Mouse (Mus musculus): ENCODE data around the gene Ptpn12. TPM values are rescaled to one million over a fixed set of nuclear protein-coding genes. Genes with fewer than 3 reads are reported as not detected.
A peak's percentile ranks its signal among the peaks of the same experiment; 100 is the strongest.

The Ptpn12 gene
- polyA plus RNA-seq, 1 experiment from 2014 or later: 17.2 TPM

- Histone ChIP-seq H3K27ac (replicated peaks) (no peak overlapping the region), H3K4me1 (peaks cover 11% of the 10 kb centered on the region; the same call in 1 of the 2 replicates), H3K27me3 (replicated peaks) (no peaks in the 10 kb centered on the region), H3K4me2 (no peak overlapping the region), H3K9ac (no peak overlapping the region), H3K36me3 (no peaks in the 10 kb centered on the region), H3K4me3 (no peak overlapping the region), H3K9me3 (no peaks in the 10 kb centered on the region)
- WGBS: 53% methylated on average over 9 of the region's 9 CpGs
- no peak for ATAC-seq (ENCODE audit: extremely low read depth, insufficient number of reproducible peaks, low FRiP score, low TSS enrichment)
These were observed 86.7 kb downstream of the Ptpn12 start for GRCm38 (mm10) chr5:20968963-20969362.

GRCm38 (mm10) chr5:20968493-20968892, 87.2 kb downstream of the Ptpn12 start:
- H3K4me2 ChIP-seq: no peak overlapping the region
- ATAC-seq (ENCODE audit: extremely low read depth, insufficient number of reproducible peaks, low FRiP score, low TSS enrichment): no peak

GRCm38 (mm10) chr5:20967942-20968341, 87.8 kb downstream of the Ptpn12 start:
- H3K36me3 ChIP-seq: no peaks in the 10 kb centered on the region
- WGBS: 24% methylated on average over 4 of the region's 4 CpGs
- peaks cover 11% of the 10 kb centered on the region; the same call in 1 of the 2 replicates for H3K4me1 ChIP-seq
- no peak overlapping the region for H3K9ac ChIP-seq
- H3K9me3 ChIP-seq: no peaks in the 10 kb centered on the region
- no peaks in the 10 kb centered on the region for H3K27me3 ChIP-seq (replicated peaks)
- peak overlapping the region; percentile 29; the same call in 1 of the 2 replicates for H3K4me2 ChIP-seq
- peak; percentile 70; the same call in 1 of the 2 replicates for ATAC-seq (ENCODE audit: extremely low read depth, insufficient number of reproducible peaks, low FRiP score, low TSS enrichment)
- no peak overlapping the region for H3K4me3 ChIP-seq
- peak overlapping the region; percentile 70 for H3K27ac ChIP-seq (replicated peaks)

More at GRCm38 (mm10) chr5:20968493-20968892, 87.2 kb downstream of the Ptpn12 start:
- Histone ChIP-seq H3K9ac (no peak overlapping the region), H3K4me1 (peaks cover 11% of the 10 kb centered on the region; the same call in 1 of the 2 replicates), H3K4me3 (no peak overlapping the region), H3K9me3 (no peaks in the 10 kb centered on the region), H3K36me3 (no peaks in the 10 kb centered on the region), H3K27me3 (replicated peaks) (no peaks in the 10 kb centered on the region), H3K27ac (replicated peaks) (peak overlapping the region; percentile 70; the same call in 1 of the 2 replicates)
- WGBS: 59% methylated on average over 9 of the region's 9 CpGs

GRCm38 (mm10) chr5:20964446-20964845, 91.3 kb downstream of the Ptpn12 start:
- no peak overlapping the region for H3K4me2 ChIP-seq
- no peak for ATAC-seq (ENCODE audit: extremely low read depth, insufficient number of reproducible peaks, low FRiP score, low TSS enrichment)
- H3K36me3 ChIP-seq: 0 out of 2 replicates have a peak, but pooled peaks cover 3% of the 10 kb centered on the region
- peaks cover 14% of the 10 kb centered on the region; the same call in 1 of the 2 replicates for H3K4me1 ChIP-seq
- H3K4me3 ChIP-seq: no peak overlapping the region
- no peak overlapping the region for H3K27ac ChIP-seq (replicated peaks)
- H3K9me3 ChIP-seq: no peaks in the 10 kb centered on the region
- no peaks in the 10 kb centered on the region for H3K27me3 ChIP-seq (replicated peaks)
- 82% methylated on average over 6 of the region's 6 CpGs for WGBS
- H3K9ac ChIP-seq: no peak overlapping the region

GRCm38 (mm10) chr5:20963295-20963694, 92.4 kb downstream of the Ptpn12 start:
- 0 out of 2 replicates have a peak, but pooled peaks cover 3% of the 10 kb centered on the region for H3K36me3 ChIP-seq
- no peak for ATAC-seq (ENCODE audit: extremely low read depth, insufficient number of reproducible peaks, low FRiP score, low TSS enrichment)
- H3K27me3 ChIP-seq (replicated peaks): no peaks in the 10 kb centered on the region
- H3K9ac ChIP-seq: no peak overlapping the region
- H3K4me2 ChIP-seq: no peak overlapping the region
- no peak overlapping the region for H3K4me3 ChIP-seq
- H3K27ac ChIP-seq (replicated peaks): no peak overlapping the region
- no peaks in the 10 kb centered on the region for H3K9me3 ChIP-seq
- peaks cover 11% of the 10 kb centered on the region; the same call in 1 of the 2 replicates for H3K4me1 ChIP-seq
- WGBS: 89% methylated on average over 9 of the region's 9 CpGs

DNA sequence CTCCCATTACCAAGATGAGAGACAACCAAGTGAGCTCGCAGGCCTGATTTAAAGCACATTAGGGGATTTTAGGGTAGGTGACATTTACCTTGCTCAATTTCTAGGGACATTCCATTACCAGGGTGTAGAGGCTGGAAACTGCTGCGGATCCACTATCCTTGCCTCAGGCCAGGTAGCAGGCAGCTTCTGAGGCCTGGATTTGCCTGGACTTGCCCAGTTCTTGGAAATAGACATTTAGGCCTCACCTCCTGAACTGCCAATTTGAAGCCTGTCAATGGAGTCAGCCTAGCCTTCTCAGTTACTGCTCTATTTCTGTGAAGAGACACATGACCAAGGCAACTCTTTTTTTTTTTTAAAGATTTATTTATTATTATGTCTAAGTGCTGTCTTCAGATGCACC, 94.8 kb downstream of the Ptpn12 start:
- Histone ChIP-seq H3K36me3 (peaks cover 20% of the 10 kb centered on the region), H3K27me3 (replicated peaks) (no peaks in the 10 kb centered on the region), H3K4me1 (0 out of 2 replicates have a peak, but pooled peaks cover 4% of the 10 kb centered on the region), H3K9me3 (peaks cover 10% of the 10 kb centered on the region), H3K4me2 (no peak overlapping the region), H3K9ac (no peak overlapping the region), H3K4me3 (no peak overlapping the region), H3K27ac (replicated peaks) (no peak overlapping the region)
- no peak for ATAC-seq (ENCODE audit: extremely low read depth, insufficient number of reproducible peaks, low FRiP score, low TSS enrichment)
- WGBS: 88% methylated on average over 2 of the region's 2 CpGs

DNA sequence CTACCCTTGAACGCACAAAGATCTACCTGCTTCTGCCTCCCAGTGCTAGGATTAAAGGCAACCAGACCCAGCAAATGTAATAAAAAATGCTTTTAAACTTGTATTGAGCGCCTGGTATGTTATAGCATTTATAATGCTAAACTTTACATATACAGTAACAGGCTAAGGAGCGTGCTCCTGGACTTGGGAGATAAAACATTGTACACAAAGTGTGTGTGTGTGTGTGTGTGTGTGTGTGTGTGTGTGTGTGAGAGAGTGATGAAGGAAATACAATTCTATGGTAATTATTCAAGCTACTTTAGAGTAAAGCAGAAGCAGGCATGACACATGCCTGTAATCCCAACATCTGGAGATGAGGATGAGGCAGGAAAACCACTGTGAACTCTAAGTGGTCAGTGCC, 99.4 kb downstream of the Ptpn12 start, which contains the start of gene Rsbn1l:
Gene Rsbn1l, minus strand, starts transcription at position 101 of the 400 bp plus-strand sequence.
- no peak within 1 kb of the TSS for H3K4me3 ChIP-seq
- H3K9ac ChIP-seq: no peak within 1 kb of the TSS
- peaks cover 20% of the 10 kb centered on the region for H3K4me1 ChIP-seq
- no peak within 1 kb of the TSS for H3K27ac ChIP-seq (replicated peaks)
- peaks cover 10% of the 10 kb centered on the region for H3K9me3 ChIP-seq
- no peak within 1 kb of the TSS for H3K4me2 ChIP-seq
- 90% methylated on average over 3 of the region's 3 CpGs for WGBS
- peaks cover 39% of the 10 kb centered on the region for H3K36me3 ChIP-seq
- H3K27me3 ChIP-seq (replicated peaks): no peaks in the 10 kb centered on the region
- no peak for ATAC-seq (ENCODE audit: extremely low read depth, insufficient number of reproducible peaks, low FRiP score, low TSS enrichment)

GRCm38 (mm10) chr5:20955114-20955835, 100.4 kb downstream of the Ptpn12 start:
- Histone ChIP-seq H3K4me1 (peaks cover 19% of the 10 kb centered on the region), H3K27ac (replicated peaks) (no peak overlapping the region), H3K9ac (no peak overlapping the region), H3K27me3 (replicated peaks) (no peaks in the 10 kb centered on the region), H3K36me3 (peaks cover 39% of the 10 kb centered on the region), H3K4me3 (no peak overlapping the region), H3K9me3 (peaks cover 10% of the 10 kb centered on the region), H3K4me2 (no peak overlapping the region)
- WGBS: 68% methylated on average over 13 of the region's 13 CpGs
- no peak for ATAC-seq (ENCODE audit: extremely low read depth, insufficient number of reproducible peaks, low FRiP score, low TSS enrichment)

- Histone ChIP-seq H3K27me3 (replicated peaks) (no peaks in the 10 kb centered on the region), H3K27ac (replicated peaks) (peak overlapping the region; percentile 99), H3K9me3 (peaks cover 10% of the 10 kb centered on the region), H3K4me2 (peak overlapping the region; percentile 82), H3K9ac (peak overlapping the region; percentile 95), H3K4me1 (peaks cover 32% of the 10 kb centered on the region), H3K4me3 (peak overlapping the region; percentile 99), H3K36me3 (peaks cover 34% of the 10 kb centered on the region)
- no peak for ATAC-seq (ENCODE audit: extremely low read depth, insufficient number of reproducible peaks, low FRiP score, low TSS enrichment)
- 18% methylated on average over 9 of the region's 9 CpGs for WGBS
These were observed 103.3 kb downstream of the Ptpn12 start for GRCm38 (mm10) chr5:20952337-20952925.

GRCm38 (mm10) chr5:20951666-20952281, 103.9 kb downstream of the Ptpn12 start:
- Histone ChIP-seq H3K4me1 (peaks cover 39% of the 10 kb centered on the region), H3K36me3 (peaks cover 29% of the 10 kb centered on the region), H3K27me3 (replicated peaks) (no peaks in the 10 kb centered on the region), H3K4me2 (peak overlapping the region; percentile 82), H3K27ac (replicated peaks) (peak overlapping the region; percentile 99), H3K9me3 (peaks cover 6% of the 10 kb centered on the region), H3K4me3 (peak overlapping the region; percentile 99), H3K9ac (peak overlapping the region; percentile 95)
- ATAC-seq (ENCODE audit: extremely low read depth, insufficient number of reproducible peaks, low FRiP score, low TSS enrichment): peak; percentile 96
- under 1% methylated on average over 51 of the region's 51 CpGs for WGBS
